Mouse (Mus musculus) stomach, embryonic 15.5 days (tissue): ENCODE measurements at regions not wholly inside any gene's neighbourhood (a gene's known extent, or its start where the extent isn't known, plus 50 kb on each side); places are given as distances from the start of the nearest gene placed in this dataset.

Source experiments
- ATAC-seq: fragments of 200-750 bp; cut with Nextera tagmentation; 2 replicates; pipeline ENCODE4 v1.8.0; 2017; ENCODE audit warnings: low read depth, moderate number of reproducible peaks, moderate TSS enrichment; ENCODE audit not compliant: insufficient read depth, low FRiP score
- H3K27ac ChIP-seq: fragments of 300-500 bp; sonication (generic); 2 replicates; pipeline ENCODE4 v1.5.1; 2015; ENCODE audit warnings: mild to moderate bottlenecking, inconsistent platforms
- H3K27me3 ChIP-seq: fragments of 300-500 bp; sonication (generic); replicated peaks from 2 replicates; pipeline ENCODE4 v1.6.1; 2015; ENCODE audit warnings: inconsistent platforms
- H3K36me3 ChIP-seq: fragments of 300-500 bp; sonication (generic); 2 replicates; pipeline ENCODE4 v1.6.1; 2015; ENCODE audit warnings: inconsistent platforms
- H3K4me1 ChIP-seq: fragments of 300-500 bp; sonication (generic); 2 replicates; pipeline ENCODE4 v1.6.1; 2015; ENCODE audit warnings: inconsistent platforms
- H3K4me2 ChIP-seq: fragments of 300-500 bp; sonication (generic); 2 replicates; pipeline ENCODE4 v1.6.1; 2015; ENCODE audit warnings: mild to moderate bottlenecking, inconsistent platforms
- H3K4me3 ChIP-seq: fragments of 300-500 bp; sonication (generic); replicated peaks from 2 replicates; pipeline ENCODE4 v1.5.1; 2015; ENCODE audit warnings: inconsistent platforms
- H3K9ac ChIP-seq: fragments of 300-500 bp; sonication (generic); 2 replicates; pipeline ENCODE4 v1.6.1; 2015; ENCODE audit warnings: inconsistent platforms
- H3K9me3 ChIP-seq: fragments of 300-500 bp; sonication (generic); 2 replicates; pipeline ENCODE4 v1.6.1; 2016; ENCODE audit warnings: inconsistent platforms
- WGBS: fragments of 180-500 bp; shearing (Covaris S2); methylation state at CpG from one replicate; pipeline ENCODE4 v1.1.7; 2015; 5-methylcytosine and 5-hydroxymethylcytosine counted together

- H3K9me3 ChIP-seq, result no peaks in the 10 kb centered on the region
- H3K27me3 ChIP-seq, result no peaks in the 10 kb centered on the region
- no peaks in the 10 kb centered on the region for H3K4me1 ChIP-seq
- no peak overlapping the region for H3K9ac ChIP-seq
- no peak for ATAC-seq
- H3K4me3 ChIP-seq, result no peak overlapping the region
- 87% methylated on average over 5 of the region's 5 CpGs for WGBS
- no peak overlapping the region for H3K4me2 ChIP-seq
- no peaks in the 10 kb centered on the region for H3K36me3 ChIP-seq
- H3K27ac ChIP-seq, result no peak overlapping the region
These were observed 123.3 kb downstream of the Dhrs2 start for GRCm38 (mm10) chr14:55345091-55345490.

DNA sequence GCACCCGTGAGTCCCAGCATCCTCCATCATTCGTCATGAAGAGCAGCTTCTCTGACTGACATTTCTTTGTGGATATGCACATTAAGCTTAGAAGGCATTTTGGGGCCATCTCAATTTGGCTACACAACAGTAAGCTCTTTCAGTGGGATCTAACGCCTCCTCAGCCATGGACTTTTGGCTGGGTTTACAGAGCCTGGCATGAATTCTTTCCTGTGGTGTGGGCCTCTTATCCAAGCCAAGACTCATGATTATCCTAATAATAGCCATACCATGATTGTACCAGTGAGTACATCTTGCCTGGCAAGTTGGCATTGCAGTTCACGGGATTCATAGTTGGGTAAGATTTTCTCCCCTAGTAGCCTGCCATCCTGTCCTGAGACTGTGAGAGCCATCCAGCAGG lies 126.3 kb downstream of the Dhrs2 start:
- Histone ChIP-seq H3K4me2 (no peak overlapping the region), H3K4me3 (no peak overlapping the region), H3K27ac (no peak overlapping the region), H3K9ac (no peak overlapping the region), H3K4me1 (no peaks in the 10 kb centered on the region), H3K9me3 (no peaks in the 10 kb centered on the region), H3K36me3 (no peaks in the 10 kb centered on the region), H3K27me3 (no peaks in the 10 kb centered on the region)
- ATAC-seq, result no peak
- 81% methylated on average over 4 of the region's 4 CpGs for WGBS

- no peak for ATAC-seq
- H3K27me3 ChIP-seq, result no peaks in the 10 kb centered on the region
These were observed 121.3 kb upstream of the Dhrs4 start for GRCm38 (mm10) chr14:55357258-55357657.

DNA sequence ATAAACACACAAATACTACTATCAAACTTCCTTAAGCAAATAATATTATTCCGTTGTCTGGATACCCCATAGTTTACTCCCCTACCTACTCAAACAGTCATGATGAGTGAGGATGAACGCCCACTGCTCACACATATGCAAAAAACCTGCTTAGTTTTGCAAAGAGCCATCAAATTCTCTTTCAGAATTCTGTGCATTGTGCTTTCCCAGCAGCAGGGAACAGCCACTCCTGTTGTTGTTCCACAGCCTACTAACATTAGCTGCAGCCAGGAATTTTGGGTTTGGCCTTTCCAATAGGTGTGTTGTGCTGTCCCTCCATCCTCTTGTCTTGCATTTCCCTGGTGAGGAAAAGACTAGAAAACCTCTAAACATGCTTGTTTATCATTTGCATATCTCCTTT lies 120.1 kb upstream of the Dhrs4 start:
- 69% methylated on average over 2 of the region's 2 CpGs for WGBS
- H3K4me2 ChIP-seq, result no peak overlapping the region
- no peak for ATAC-seq

More at GRCm38 (mm10) chr14:55357258-55357657, 121.3 kb upstream of the Dhrs4 start:
- Histone ChIP-seq H3K36me3 (no peaks in the 10 kb centered on the region), H3K4me3 (no peak overlapping the region), H3K9ac (no peak overlapping the region), H3K4me1 (no peaks in the 10 kb centered on the region), H3K9me3 (no peaks in the 10 kb centered on the region), H3K4me2 (no peak overlapping the region), H3K27ac (no peak overlapping the region)
- 55% methylated on average over 2 of the region's 2 CpGs for WGBS

DNA sequence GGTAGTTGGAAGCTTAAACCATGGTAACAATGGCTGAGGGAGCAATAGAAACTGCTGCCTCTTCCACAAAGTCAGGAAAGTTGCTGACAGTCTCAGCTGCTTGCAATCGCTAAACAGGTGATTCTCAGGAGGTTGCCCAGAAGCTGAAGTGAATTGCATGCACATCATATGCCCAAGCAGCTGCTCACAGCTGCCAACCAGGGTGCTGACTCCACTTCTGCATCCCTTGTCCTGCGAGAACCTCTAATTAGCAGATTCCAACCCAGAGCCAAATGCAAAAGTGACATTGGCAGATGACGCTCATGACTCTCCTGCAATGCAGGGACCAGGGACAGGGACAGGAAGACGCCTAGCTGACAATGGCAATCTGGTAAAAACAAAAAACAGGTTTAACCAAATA lies 116.2 kb upstream of the Dhrs4 start:
- no peak for ATAC-seq

More for the DNA sequence above, 120.1 kb upstream of the Dhrs4 start:
- Histone ChIP-seq H3K4me1 (no peaks in the 10 kb centered on the region), H3K36me3 (no peaks in the 10 kb centered on the region), H3K27ac (no peak overlapping the region), H3K9me3 (no peaks in the 10 kb centered on the region), H3K4me3 (no peak overlapping the region), H3K9ac (no peak overlapping the region), H3K27me3 (no peaks in the 10 kb centered on the region)

DNA sequence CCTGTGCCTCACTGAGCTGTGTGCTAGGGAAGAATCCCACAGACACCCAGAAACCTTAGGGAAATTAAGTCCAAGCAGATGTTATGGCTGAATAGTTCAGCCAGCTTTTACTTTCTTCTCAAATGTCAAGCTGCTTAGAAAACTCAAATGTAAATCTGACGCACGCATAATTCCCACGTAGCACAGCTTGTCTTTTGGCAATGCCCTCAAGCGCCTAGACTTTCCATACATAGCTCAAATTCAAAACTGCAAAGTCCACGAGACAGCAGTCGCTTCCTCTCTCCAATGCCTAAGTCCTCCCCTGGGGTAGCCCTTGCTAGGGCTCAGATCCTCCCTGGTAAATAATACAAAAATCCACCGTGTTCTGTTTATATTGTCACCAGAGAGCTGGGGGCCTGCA lies 115.8 kb upstream of the Dhrs4 start:
- Histone ChIP-seq H3K9ac (no peak overlapping the region), H3K4me1 (no peaks in the 10 kb centered on the region), H3K4me2 (no peak overlapping the region), H3K27me3 (no peaks in the 10 kb centered on the region), H3K9me3 (no peaks in the 10 kb centered on the region), H3K4me3 (no peak overlapping the region), H3K36me3 (no peaks in the 10 kb centered on the region), H3K27ac (no peak overlapping the region)
- WGBS, result 57% methylated on average over 7 of the region's 7 CpGs
- ATAC-seq, result no peak

More for the DNA sequence above, 116.2 kb upstream of the Dhrs4 start:
- Histone ChIP-seq H3K27ac (no peak overlapping the region), H3K9ac (no peak overlapping the region), H3K4me2 (no peak overlapping the region), H3K36me3 (no peaks in the 10 kb centered on the region), H3K4me1 (no peaks in the 10 kb centered on the region), H3K4me3 (no peak overlapping the region), H3K27me3 (no peaks in the 10 kb centered on the region), H3K9me3 (no peaks in the 10 kb centered on the region)
- 68% methylated on average over 4 of the region's 4 CpGs for WGBS

DNA sequence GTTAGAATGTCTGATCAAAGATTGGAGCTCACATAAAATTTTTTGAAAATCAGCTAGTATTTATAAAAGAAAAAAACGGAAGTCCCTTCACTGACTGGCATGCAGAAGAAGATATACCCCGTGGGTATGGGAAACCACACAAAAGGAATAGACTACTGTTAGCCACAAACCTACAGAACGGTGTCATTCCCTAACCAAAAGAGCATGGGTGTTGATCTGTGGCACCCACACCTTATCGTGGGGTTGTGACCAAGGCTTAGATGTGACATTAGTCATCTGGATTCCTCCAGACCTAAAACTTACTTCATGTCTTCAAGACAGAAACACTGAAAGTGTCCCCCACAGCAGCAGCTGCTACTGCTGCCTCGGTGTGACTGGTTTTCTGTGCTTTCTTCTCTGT lies 108.2 kb upstream of the Dhrs4 start:
- Histone ChIP-seq H3K4me2 (no peak overlapping the region), H3K9me3 (no peaks in the 10 kb centered on the region), H3K9ac (no peak overlapping the region), H3K27ac (no peak overlapping the region), H3K27me3 (no peaks in the 10 kb centered on the region), H3K36me3 (no peaks in the 10 kb centered on the region), H3K4me1 (no peaks in the 10 kb centered on the region), H3K4me3 (no peak overlapping the region)
- ATAC-seq, result no peak
- WGBS, result 77% methylated on average over 5 of the region's 5 CpGs

DNA sequence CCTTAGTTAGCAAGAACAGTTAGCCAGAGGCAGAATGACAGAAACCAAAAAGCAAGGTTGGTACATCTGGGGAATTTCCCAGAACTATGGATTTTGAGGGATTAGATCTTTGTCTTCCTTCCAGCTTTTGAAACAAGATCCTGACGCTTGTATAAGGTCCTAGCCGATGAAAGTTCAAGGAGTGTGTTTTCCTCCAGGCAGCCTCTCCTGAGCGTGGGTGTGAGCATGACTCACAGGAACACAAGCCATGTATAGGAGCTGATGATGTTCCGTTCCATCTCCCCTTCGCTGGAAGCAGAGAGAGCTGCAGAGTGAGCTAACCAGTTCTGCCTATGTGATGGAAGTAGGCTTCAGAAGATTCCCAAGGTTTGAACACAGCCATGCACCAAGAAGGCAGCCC lies 105.6 kb upstream of the Dhrs4 start:
- no peaks in the 10 kb centered on the region for H3K27me3 ChIP-seq
- WGBS, result 70% methylated on average over 5 of the region's 5 CpGs
- ATAC-seq, result no peak

DNA sequence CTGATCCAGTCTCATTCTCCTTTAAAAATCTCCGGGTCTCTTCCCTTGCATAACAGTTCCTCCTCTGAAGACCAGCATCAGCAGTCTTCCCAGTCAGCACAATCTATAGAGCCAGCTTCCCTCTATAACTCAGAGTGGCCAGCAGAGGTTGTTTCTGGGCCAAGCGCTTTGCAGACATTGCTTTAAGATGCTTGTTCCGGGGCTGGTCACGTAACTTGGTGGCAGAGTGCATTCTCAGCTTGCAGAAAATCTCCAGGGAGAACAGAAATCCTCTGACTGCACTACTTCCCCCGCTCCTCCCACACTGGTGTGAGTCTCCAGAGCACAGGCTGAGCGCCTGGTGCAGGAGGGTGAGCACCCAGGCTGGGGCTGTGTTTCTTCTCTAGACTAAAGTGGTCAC lies 91.8 kb upstream of the Dhrs4 start:
- 43% methylated on average over 6 of the region's 6 CpGs for WGBS
- Histone ChIP-seq H3K27ac (no peak overlapping the region), H3K4me2 (no peak overlapping the region), H3K9me3 (no peaks in the 10 kb centered on the region), H3K4me1 (0 out of 2 replicates have a peak, but pooled peaks cover 3% of the 10 kb centered on the region), H3K9ac (no peak overlapping the region), H3K4me3 (no peak overlapping the region), H3K27me3 (no peaks in the 10 kb centered on the region), H3K36me3 (no peaks in the 10 kb centered on the region)
- ATAC-seq, result peak; percentile 35; the same call in 1 of the 2 replicates

More for the DNA sequence above, 105.6 kb upstream of the Dhrs4 start:
- H3K9ac ChIP-seq, result no peak overlapping the region
- H3K9me3 ChIP-seq, result no peaks in the 10 kb centered on the region
- H3K4me2 ChIP-seq, result no peak overlapping the region
- no peak overlapping the region for H3K27ac ChIP-seq
- H3K4me3 ChIP-seq, result no peak overlapping the region
- no peaks in the 10 kb centered on the region for H3K36me3 ChIP-seq
- no peaks in the 10 kb centered on the region for H3K4me1 ChIP-seq

GRCm38 (mm10) chr14:55387378-55387777 lies 91.2 kb upstream of the Dhrs4 start:
- H3K4me1 ChIP-seq, result 0 out of 2 replicates have a peak, but pooled peaks cover 3% of the 10 kb centered on the region
- no peak overlapping the region for H3K9ac ChIP-seq
- H3K4me3 ChIP-seq, result no peak overlapping the region
- no peaks in the 10 kb centered on the region for H3K27me3 ChIP-seq
- no peak overlapping the region for H3K27ac ChIP-seq
- H3K9me3 ChIP-seq, result no peaks in the 10 kb centered on the region
- no peak for ATAC-seq
- 51% methylated on average over 6 of the region's 6 CpGs for WGBS
- H3K4me2 ChIP-seq, result no peak overlapping the region
- H3K36me3 ChIP-seq, result no peaks in the 10 kb centered on the region

DNA sequence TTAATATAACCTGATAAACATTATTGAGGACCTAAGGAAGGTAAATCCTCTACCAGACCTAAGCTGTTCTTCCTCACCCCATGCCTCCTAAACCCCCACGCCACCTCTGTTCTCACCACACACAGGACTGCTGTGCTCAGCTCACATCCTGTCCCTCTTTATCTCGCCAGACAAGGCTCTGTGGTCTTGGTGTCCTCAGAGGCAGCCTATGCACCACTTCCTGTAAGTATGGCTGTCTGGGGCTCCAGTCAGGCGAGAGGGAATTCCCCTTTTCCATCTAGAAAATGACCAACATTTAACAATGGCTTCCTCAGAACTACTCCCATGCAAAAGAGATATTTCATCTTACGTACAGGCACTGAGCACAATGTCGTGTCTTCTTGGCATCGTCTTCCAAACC lies 86.2 kb upstream of the Dhrs4 start:
- Histone ChIP-seq H3K4me3 (no peak overlapping the region), H3K27ac (no peak overlapping the region), H3K27me3 (no peaks in the 10 kb centered on the region), H3K4me1 (no peaks in the 10 kb centered on the region), H3K4me2 (no peak overlapping the region), H3K9ac (no peak overlapping the region), H3K36me3 (no peaks in the 10 kb centered on the region), H3K9me3 (no peaks in the 10 kb centered on the region)
- ATAC-seq, result no peak
- WGBS, result 67% methylated on average over 6 of the region's 6 CpGs

- Histone ChIP-seq H3K4me1 (no peaks in the 10 kb centered on the region), H3K4me3 (no peak overlapping the region), H3K36me3 (no peaks in the 10 kb centered on the region), H3K4me2 (no peak overlapping the region), H3K27me3 (no peaks in the 10 kb centered on the region), H3K27ac (no peak overlapping the region), H3K9ac (no peak overlapping the region), H3K9me3 (no peaks in the 10 kb centered on the region)
- ATAC-seq, result no peak
- 94% methylated on average over 2 of the region's 2 CpGs for WGBS
These were observed 72.4 kb upstream of the Dhrs4 start for GRCm38 (mm10) chr14:55406146-55406545.
